Mouse (Mus musculus): ENCODE data around the gene Cbx8.

Cbx8 gene

DNA sequence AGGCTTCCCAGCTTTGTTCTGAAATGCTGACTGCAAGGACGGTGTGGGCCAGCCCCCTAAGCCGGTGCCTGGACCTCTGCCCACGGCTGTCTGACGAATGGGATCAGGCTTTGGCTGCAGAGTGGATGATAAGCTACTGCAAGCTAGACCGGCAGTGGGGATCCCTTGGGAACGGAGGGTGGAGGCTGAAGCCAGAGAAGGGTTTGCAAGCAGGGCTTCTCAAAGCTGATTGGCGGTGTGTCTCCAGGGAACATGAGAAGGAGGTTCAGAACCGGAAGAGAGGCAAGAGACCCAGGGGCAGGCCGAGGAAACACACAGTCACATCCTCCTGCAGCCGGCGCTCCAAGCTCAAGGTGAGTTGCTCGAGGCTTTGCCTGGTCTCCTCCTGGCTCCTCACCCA lies 14.6 kb downstream of the Cbx8 start:
- no peak for DNase-seq

DNA sequence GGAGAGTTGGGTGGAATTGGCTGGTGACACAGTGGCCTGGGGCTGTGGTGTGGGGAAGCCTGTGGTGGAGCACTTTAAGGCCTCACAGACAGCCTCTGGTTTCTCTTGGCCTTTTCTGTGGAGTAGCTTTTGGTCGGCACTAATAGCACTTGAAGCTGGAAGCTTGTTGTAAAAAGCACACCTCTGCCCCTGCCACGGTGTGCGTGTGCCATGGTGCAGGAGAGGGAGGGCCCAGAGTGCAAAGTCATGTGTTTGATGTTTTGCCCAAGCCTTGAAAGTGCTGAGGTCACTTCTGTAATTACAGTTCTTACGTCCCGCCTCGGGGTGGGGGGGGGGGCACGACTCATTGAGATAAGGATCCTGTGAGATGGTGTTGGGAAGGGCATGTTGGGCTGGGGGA lies 16.5 kb downstream of the Cbx8 start:
- DNase-seq = no peak

DNA sequence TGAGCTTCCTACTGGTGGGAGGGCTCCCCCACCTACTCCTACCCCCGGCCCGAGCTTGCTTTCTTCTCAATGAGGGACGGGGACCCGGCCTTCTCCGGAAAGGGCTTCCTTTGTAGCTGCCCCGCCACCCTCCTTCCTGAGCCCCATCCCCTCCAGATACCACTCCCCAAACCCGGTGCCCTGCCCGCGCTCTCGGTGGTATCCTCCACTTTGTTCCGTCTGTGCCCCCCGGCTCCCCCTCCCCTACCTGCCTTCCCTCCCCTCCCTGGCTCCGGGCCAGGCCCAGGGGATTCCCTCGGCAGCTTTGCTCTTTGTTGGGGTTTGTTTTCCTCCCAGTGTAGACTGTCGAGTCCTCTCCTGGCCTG lies 17.2 kb downstream of the Cbx8 start:
- peak; percentile 54 for DNase-seq

DNA sequence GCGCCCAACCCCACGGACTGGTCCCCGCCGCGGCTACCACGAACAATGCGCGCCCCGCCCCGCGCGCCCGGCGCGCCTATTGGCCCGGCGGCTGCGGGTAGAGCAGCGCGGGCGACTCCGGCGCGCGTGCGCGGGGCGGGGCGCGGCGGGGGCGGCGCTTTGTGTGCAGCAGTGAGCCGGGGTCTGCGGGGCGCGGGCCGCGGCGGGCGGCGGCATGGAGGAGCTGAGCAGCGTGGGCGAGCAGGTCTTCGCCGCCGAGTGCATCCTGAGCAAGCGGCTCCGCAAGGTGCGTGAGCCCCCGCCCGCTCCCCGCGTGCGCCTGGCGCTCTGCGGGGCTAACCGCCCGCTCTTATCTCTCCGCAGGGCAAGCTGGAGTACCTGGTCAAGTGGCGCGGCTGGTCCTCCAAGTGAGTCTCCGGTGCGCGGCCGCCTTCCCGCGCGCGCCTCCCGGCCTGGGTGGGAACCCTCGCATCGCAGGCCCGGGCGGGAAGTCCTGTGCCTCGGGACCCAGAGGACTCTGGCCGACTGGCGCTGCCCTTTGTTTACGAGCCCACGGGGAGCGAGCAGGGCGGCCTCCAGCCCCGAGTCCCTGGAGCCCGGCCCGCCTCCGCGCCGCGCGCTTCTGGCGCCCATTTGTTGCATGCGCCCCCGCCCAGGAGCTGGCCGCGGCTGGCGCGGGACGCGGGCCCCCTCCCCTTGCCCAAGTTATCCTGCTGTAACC lies 17.7 kb downstream of the Cbx8 start, which contains the start of gene Cbx2:
Cbx2 (plus strand) TSS at position 68 of the 721 bp plus-strand sequence.
- peak; percentile 83 for DNase-seq

DNA sequence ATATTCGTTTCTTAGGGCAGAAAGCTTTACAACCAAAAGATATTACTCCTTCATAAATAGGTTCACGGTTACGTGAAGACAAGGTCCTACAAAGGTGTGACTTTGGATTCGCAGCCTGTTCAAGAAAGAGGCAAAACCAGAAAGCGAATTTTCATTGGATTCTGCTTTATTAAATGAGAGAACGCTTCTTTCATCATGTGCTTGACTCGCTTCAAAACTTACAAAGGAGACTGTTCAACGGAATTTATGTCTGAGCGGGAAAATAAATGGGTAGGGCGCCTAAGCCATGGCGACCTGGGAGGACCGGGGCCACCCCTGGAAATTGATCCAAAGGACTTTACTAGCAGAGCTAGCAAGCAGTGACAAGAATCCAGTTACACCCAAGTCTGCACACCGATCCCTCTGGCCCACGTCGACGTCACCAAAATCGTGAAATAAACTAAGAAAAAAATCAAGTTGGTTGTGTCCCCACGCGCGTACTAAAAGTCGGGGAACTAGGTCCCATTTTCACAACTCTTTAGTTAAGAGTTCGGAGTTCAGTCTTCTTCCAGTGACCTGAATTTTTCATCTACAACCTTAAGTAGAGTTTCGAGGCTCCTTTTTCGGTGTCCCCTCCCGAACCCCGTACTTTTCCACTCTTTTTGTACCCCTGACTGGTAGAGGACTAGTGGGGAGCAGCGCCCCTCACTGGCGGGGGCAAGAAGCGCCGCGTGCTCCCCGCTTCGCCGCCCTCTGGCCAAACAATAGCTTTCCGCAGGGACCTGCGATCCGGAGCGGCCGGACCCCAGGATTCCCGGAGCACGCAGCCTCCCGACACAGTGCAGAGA lies 18.5 kb downstream of the Cbx8 start:
- DNase-seq = no peak

DNA sequence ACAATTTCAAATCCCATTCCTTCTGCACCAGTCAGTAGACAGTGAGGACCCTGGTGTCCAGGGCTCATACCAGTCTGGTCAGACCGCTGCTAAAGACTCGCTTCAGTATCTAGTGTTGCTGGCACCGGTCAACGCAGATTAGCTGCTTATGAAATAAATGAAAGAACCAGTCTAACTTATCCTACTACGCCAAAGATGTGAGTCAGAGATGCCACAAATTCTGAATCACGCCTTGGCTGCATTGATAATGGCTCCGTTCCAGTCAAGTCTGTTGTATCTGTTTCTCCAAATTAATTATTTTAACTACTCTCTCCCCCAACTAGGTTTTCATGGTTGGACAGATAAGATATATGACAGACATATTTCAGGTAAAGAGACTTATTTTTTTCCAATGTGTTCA lies 19.6 kb downstream of the Cbx8 start:
- DNase-seq = no peak

DNA sequence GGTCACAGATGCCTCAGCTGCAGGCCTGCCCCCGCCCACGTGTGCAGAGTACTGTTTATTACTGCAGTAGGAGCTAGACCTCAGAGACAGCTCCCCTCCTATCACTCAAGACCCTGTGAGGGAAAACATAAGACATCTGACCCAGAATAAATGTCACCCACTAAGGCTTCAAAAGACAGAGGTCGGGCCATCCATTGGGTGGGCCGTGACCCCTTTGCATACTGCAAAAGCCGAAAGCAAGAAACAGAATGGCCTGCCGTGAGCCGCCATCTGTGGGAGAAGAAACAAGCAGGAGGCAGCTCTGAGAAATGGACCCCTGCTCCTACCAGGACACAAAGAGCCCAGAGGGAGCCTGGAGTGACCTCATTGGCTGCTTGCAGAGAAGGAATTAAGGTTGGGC lies 23.3 kb downstream of the Cbx8 start:
- no peak for DNase-seq

DNA sequence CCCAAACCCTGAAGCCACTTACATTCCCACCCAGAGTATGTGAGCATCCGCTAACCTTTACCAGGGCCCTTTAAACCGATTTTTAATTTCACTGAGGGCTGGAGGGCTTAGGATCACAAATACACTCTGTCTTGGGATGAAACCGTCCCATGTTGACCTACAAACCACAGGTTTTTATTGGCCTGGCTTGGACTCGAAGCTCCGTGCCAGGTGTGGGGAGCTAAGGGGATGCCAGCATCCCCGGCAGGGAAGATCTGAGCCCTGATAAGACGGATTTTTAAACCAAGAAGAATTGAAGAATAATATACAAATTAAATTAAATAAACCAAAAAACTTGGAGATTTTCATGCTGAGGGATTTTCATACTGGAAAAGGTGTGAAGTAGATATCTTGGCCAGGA lies 26.3 kb downstream of the Cbx8 start:
- DNase-seq = no peak

DNA sequence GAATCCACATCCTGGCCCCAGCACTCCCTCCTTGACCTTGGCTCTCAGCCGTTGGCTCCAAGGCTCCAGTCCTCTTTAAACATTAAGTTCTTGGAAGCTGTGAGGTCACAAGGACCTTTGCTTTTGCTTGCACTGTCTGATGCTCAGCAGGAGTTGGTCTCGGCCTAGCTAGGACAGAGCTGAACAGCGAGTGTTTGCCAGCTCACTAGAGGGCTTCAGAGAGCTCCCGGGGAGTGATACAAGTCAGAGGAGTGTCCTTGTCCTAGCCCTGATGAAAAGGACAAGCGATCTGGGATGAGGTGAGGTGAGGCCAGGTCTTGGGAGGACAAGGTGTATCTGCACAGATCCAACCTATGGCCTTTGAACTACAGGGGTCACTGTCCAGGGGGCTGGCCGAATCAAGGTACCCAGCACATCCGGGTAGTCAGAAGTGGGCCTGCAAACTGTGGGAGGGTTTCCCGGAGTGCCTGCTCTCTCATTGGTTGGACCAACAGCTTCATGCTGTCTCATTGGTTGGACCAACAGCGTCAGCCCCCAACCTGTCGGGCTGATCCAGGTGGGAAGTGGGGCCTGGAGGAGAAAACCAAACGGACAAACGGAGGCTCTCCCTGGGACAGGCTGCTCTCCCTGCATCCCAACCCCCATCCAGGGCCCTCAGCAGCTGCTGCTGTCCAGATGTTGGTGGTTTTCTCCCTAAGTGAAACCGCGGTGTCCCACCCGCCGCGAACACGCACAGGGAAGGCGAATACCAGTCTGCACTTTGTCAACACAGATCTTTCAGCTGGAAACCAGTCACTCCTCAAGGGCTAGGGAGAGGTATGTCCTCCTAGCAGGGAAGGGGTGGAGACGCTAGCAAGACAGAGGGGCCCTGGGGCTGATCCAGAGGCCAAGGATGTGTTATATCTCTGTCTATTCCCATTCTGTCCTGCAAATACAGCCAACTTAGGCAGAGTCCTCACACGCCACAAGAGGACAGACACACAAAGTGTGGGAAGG lies 33.0 kb downstream of the Cbx8 start:
- DNase-seq = no peak

DNA sequence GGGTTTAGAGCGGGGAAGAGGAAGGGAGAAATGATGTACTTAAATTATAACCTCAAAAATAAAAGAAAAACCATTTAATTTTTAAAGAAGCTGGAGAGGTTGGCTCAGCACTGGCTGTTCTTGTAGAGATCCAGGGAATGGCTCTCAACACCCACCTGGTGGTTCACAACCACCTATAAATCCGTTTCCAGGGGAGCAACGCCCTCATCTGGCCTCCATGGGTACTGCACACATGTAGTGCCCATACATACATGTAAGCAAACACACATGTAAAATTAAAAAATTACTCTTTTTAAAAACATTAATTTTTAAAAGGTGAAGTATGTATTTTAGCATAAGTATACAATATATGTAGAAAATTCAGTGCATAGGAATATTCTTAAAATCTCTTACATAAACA lies 34.3 kb downstream of the Cbx8 start:
- no peak for DNase-seq

DNA sequence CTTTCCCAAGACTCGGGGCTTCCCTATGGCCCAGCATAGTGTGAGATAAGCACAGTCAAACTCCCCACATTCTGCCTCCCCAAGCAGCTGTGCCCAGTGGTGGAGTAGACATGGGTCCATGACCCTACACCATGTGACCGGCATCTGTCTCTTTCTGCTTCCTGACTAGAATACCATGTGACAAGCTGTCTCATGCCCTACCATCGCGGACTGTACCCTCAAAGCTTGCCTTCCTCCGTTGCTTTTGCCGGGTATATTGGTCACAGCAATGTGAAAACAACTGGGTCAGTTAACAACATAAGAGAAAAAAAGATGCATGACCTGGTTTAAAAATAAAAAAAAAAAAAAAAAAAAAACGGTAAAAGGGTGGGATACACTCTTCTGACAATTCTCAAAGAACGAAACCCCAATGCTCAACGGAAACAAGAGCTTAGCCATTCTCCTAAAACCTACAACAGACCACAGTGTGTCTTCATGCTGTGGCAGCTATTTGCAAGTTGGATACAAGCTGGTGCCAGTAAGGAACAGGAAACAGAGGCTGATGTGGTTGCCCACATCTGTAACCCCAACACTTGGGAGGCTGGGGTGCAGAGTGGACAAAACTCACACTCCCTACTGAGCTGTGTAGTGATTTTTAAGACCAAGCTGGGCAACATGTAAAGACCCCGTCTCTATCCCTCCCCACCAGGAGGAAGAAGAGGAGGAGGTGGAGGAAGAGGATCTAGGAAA lies 35.1 kb downstream of the Cbx8 start:
- no peak for DNase-seq

DNA sequence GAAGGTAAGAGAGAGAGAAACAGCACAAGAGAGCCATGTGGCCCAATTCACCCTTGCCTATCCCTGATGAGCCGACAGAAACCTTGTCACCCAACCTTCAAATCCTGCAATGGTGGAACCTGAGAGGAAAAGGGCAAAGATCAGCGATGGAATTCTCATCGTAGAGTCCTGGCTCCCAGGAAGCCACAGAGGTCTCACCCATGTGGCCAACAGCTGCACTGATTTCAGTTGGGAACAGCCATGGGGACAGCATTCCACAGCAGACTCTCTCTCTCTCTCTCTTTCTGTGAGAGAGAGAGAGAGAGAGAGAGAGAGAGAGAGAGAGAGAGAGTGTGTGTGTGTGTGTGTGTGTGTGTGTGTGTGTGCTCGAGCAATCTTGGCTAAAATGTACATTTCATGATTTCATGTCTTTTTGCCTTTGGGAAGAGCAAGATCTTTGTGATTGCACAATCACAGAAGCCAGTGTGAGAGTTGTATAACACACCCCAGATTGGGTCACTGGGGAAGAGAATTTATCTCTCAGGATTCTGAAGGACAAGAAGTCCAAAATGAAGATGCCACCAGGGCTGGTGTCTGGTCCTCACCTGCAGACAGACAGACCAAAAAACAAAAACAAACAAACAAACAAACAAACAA lies 39.2 kb downstream of the Cbx8 start:
- DNase-seq = no peak

DNA sequence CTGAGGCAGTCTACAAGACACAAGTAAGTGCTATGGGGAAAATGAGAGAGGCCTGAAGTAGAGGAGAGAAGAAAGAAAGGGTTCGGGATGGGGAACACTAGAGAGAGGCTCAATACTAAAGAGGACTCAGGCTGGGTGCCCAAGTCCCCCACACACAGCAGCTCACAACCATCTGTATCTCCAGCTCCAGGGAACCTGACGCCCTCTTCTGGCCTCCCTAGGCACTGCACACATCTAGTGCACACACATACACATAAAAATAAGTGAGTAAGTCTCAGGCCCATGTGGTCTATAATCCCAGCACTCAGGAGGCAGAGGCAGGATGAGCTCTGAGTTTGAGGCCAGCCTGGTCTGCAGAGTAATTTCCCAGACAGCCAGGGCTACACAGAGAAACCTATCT lies 39.9 kb downstream of the Cbx8 start:
- DNase-seq = no peak

DNA sequence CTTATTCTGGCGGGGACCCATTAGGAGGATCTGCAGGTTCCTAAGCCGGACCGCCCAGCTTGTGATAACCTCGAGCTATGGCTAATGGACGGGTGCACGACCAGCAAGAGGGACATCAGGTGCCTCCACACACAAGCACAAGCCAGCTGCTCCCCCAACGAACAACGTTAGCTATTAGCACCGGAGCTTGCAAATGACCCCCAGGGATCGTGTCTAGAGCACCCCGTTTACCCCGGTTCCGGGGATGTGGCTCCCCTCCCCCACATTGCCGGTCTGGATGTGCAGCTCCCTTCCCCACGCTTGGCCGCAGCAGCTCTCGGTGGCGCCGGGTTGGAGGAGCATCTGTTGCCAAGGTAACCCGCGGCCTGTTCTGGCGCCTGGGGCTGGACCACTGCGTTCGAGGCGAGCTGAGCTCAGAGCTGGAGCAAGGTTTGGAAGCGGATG lies 41.4 kb downstream of the Cbx8 start:
- peak; percentile 61 for DNase-seq

DNA sequence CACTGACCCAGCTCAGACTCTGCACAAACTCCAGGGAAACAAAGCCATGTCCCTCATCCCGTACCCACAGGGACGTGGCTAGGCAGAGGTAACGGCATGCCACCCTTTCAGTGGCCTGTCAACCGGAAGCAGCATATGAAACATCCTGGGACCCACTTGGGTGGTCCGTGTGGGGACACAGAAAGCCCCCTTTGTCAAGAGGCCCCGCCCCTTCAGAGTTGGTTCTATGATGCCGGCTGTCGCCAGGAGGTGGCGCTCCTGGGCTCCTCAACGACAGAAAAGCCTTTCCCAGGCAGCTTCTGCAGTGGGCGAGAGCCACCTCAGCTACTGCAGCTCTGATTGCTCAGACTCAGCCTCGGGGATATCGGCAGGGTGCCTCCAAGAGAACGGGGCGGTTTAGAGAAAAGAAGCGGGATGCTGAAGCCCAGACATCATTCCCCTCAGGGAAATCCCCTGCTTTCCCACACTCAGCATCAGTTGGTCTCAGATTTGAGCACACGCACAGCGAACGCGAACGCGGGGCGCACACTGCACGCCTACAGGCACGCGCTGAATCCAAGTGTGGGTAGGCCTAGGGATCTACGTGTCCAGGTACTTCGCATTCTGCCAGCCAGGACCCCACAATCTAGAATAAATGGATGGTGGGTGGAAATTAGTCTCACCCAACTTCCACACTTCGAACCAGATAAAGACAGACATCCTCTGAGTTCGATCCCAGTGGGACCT lies 42.1 kb downstream of the Cbx8 start:
- DNase-seq = peak; percentile 82

DNA sequence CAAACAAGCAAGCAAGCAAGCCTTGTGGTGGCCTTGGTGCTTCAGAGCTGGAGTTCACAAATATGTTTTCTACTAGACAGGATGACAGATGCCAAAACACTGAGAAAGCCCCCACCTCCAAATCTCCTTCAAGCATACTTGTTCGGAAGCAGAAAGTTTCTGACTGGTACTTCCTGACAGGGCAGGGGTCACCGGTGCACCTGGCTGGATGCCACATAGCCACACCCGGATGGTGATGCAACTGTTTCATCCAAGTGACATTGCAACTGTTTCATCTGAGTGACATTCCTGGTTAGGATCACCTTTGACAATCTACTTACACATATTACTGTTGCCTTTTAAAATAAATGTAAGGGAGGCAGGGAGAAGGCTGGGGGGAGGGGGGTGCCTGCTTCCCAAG lies 43.6 kb downstream of the Cbx8 start:
- DNase-seq = no peak

DNA sequence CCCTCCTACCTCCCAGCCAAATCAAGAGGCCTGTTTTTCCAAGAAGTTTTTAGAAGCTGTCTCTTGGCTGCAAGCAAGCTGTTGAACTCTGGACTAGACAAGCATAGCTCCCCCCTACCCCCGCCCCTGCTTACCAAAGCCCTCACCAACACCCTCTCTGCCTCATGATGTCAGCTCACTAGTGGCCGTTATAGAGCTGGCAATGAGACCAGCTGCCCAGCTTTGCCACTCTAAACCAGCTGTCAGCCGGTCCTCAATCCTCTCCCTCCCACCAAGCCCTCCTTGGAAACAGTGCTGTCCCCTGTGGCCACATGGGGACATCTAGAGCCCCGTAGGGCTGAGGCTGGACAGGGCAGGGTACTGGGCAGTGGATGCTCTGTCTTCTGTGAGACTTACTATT lies 45.3 kb downstream of the Cbx8 start:
- DNase-seq = no peak

DNA sequence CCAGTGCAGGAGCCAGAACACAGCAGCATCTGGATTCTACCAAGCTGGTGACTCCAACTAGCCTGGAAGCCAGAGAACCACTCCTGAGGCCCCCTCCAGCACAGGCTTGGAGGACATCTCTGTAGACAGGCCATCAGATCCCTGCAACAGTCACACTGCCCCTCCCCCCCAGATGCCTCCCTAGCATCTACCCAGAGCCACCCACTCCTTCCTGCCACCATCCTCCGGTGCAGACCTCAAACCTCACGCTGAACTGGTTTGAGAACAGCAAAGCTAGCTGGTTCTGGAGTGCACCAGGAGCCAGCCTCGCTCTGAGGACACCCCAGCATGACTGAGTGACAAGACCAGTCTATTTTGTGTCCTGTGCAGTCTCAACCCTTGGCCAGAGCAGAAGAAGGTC lies 48.0 kb downstream of the Cbx8 start:
- DNase-seq = no peak

DNA sequence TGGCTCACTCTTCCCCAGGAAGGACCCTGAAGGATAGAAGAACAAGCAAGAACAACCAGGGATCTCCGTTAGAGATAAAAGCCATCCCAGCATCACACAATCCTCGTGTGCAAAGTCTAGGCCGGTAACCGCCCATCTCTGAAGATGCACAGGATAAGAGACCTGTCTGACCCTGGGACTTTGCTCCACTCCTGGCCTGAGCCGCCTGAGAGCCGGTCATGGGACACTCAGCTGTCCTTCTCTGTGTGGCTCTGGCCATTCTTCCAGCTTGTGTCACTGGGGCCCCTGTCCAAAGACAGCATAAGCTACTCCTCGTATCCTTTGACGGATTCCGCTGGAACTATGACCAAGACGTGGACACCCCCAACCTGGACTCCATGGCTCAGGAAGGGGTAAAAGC lies 52.8 kb downstream of the Cbx8 start, which contains the start of gene Enpp7:
Enpp7 (plus strand) TSS at position 190 of the 400 bp plus-strand sequence.
- DNase-seq = no peak
